Mouse (Mus musculus): ENCODE measurements around the gene Gbf1. TPM values are rescaled to one million over a fixed set of nuclear protein-coding genes. Genes with fewer than 3 reads are reported as not detected.
A peak's percentile ranks its signal among the peaks of the same experiment; 100 is the strongest.

Gbf1 gene
- polyA plus RNA-seq, 1 experiment, result 80.6 TPM

GRCm38 (mm10) chr19:46322144-46322995 lies 170.1 kb downstream of the Gbf1 start:
- WGBS, result 55% methylated on average over 11 of the region's 11 CpGs

GRCm38 (mm10) chr19:46322996-46323572 lies 170.8 kb downstream of the Gbf1 start:
- Histone ChIP-seq H3K4me3 (replicated peaks; ENCODE audit: extremely low read depth, low read depth, low read length) (no peak overlapping the region), H3K4me1 (ENCODE audit: control insufficient read depth, insufficient read depth, low read length) (peaks cover 3% of the 10 kb centered on the region; the same call in 1 of the 2 replicates)
- no peak for DNase-seq
- 65% methylated on average over 13 of the region's 13 CpGs for WGBS
- no peak for TF ChIP-seq POLR2A (IDR thresholded peaks at IDR 0.05; ENCODE audit: borderline replicate concordance, extremely low read depth, low read depth, low read length)

More at GRCm38 (mm10) chr19:46322144-46322995, 170.1 kb downstream of the Gbf1 start:
- H3K4me3 ChIP-seq (replicated peaks; ENCODE audit: extremely low read depth, low read depth, low read length), result no peak overlapping the region
- TF ChIP-seq CTCF (IDR thresholded peaks at IDR 0.05; ENCODE audit: insufficient read depth, low read length), result no peak
- TF ChIP-seq POLR2A (IDR thresholded peaks at IDR 0.05; ENCODE audit: borderline replicate concordance, extremely low read depth, low read depth, low read length), result no peak
- no peaks in the 10 kb centered on the region for H3K4me1 ChIP-seq (ENCODE audit: control insufficient read depth, insufficient read depth, low read length)
- no peak for DNase-seq

GRCm38 (mm10) chr19:46323716-46324115 lies 171.4 kb downstream of the Gbf1 start:
- H3K4me3 ChIP-seq (replicated peaks; ENCODE audit: extremely low read depth, low read depth, low read length), result no peak overlapping the region
- WGBS, result 66% methylated on average over 5 of the region's 5 CpGs
- TF ChIP-seq CTCF (IDR thresholded peaks at IDR 0.05; ENCODE audit: insufficient read depth, low read length) (no peak), POLR2A (IDR thresholded peaks at IDR 0.05; ENCODE audit: borderline replicate concordance, extremely low read depth, low read depth, low read length) (no peak)
- H3K4me1 ChIP-seq (ENCODE audit: control insufficient read depth, insufficient read depth, low read length), result peaks cover 3% of the 10 kb centered on the region; the same call in 1 of the 2 replicates
- DNase-seq, result no peak

GRCm38 (mm10) chr19:46324366-46324765 lies 172.1 kb downstream of the Gbf1 start:
- Histone ChIP-seq H3K4me1 (ENCODE audit: control insufficient read depth, insufficient read depth, low read length) (peaks cover 6% of the 10 kb centered on the region), H3K4me3 (replicated peaks; ENCODE audit: extremely low read depth, low read depth, low read length) (no peak overlapping the region)
- WGBS, result 62% methylated on average over 11 of the region's 11 CpGs
- no peak for TF ChIP-seq POLR2A (IDR thresholded peaks at IDR 0.05; ENCODE audit: borderline replicate concordance, extremely low read depth, low read depth, low read length)
- no peak for TF ChIP-seq CTCF (IDR thresholded peaks at IDR 0.05; ENCODE audit: insufficient read depth, low read length)
- no peak for DNase-seq

GRCm38 (mm10) chr19:46324918-46325317 lies 172.6 kb downstream of the Gbf1 start:
- no peak for TF ChIP-seq POLR2A (IDR thresholded peaks at IDR 0.05; ENCODE audit: borderline replicate concordance, extremely low read depth, low read depth, low read length)
- TF ChIP-seq CTCF (IDR thresholded peaks at IDR 0.05; ENCODE audit: insufficient read depth, low read length), result no peak
- no peak for DNase-seq
- WGBS, result 62% methylated on average over 5 of the region's 5 CpGs
- no peak overlapping the region for H3K4me3 ChIP-seq (replicated peaks; ENCODE audit: extremely low read depth, low read depth, low read length)
- H3K4me1 ChIP-seq (ENCODE audit: control insufficient read depth, insufficient read depth, low read length), result peaks cover 7% of the 10 kb centered on the region

- 8% methylated on average over 29 of the region's 29 CpGs for WGBS
- H3K4me1 ChIP-seq (ENCODE audit: control insufficient read depth, insufficient read depth, low read length), result peaks cover 7% of the 10 kb centered on the region
- TF ChIP-seq POLR2A (IDR thresholded peaks at IDR 0.05; ENCODE audit: borderline replicate concordance, extremely low read depth, low read depth, low read length), result no peak
- no peak for TF ChIP-seq CTCF (IDR thresholded peaks at IDR 0.05; ENCODE audit: insufficient read depth, low read length)
- H3K4me3 ChIP-seq (replicated peaks; ENCODE audit: extremely low read depth, low read depth, low read length), result no peak overlapping the region
- no peak for DNase-seq
Measured at GRCm38 (mm10) chr19:46326019-46326755, 173.9 kb downstream of the Gbf1 start.

GRCm38 (mm10) chr19:46326756-46327305 lies 174.5 kb downstream of the Gbf1 start, which contains the start of gene Psd:
Gene Psd (minus strand): TSS chr19:46327156.
- WGBS, result 1% methylated on average over 35 of the region's 35 CpGs
- Histone ChIP-seq H3K4me1 (ENCODE audit: control insufficient read depth, insufficient read depth, low read length) (peaks cover 7% of the 10 kb centered on the region), H3K4me3 (replicated peaks; ENCODE audit: extremely low read depth, low read depth, low read length) (peak within 1 kb of the TSS; percentile 95)
- TF ChIP-seq POLR2A (IDR thresholded peaks at IDR 0.05; ENCODE audit: borderline replicate concordance, extremely low read depth, low read depth, low read length) (no peak), CTCF (IDR thresholded peaks at IDR 0.05; ENCODE audit: insufficient read depth, low read length) (no peak)
- peak; percentile 57 for DNase-seq

GRCm38 (mm10) chr19:46327531-46328064 lies 175.3 kb downstream of the Gbf1 start:
- 26% methylated on average over 14 of the region's 14 CpGs for WGBS
- TF ChIP-seq CTCF (IDR thresholded peaks at IDR 0.05; ENCODE audit: insufficient read depth, low read length), result no peak
- TF ChIP-seq POLR2A (IDR thresholded peaks at IDR 0.05; ENCODE audit: borderline replicate concordance, extremely low read depth, low read depth, low read length), result no peak
- Histone ChIP-seq H3K4me3 (replicated peaks; ENCODE audit: extremely low read depth, low read depth, low read length) (peak overlapping the region; percentile 95), H3K4me1 (ENCODE audit: control insufficient read depth, insufficient read depth, low read length) (peaks cover 7% of the 10 kb centered on the region)
- DNase-seq, result no peak
